Mouse (Mus musculus): ENCODE data around the gene Tmem239.

Tmem239 gene

GRCm38 (mm10) chr2:130421781-130422620, 15.7 kb downstream of the Tmem239 start:
- peaks cover 45% of the 10 kb centered on the region for H3K36me3 ChIP-seq (ENCODE audit: insufficient read depth, low read length)
- TF ChIP-seq POU5F1 (IDR thresholded peaks at IDR 0.05; ENCODE audit: borderline replicate concordance, low read length) (no peak), NANOG (IDR thresholded peaks at IDR 0.05; ENCODE audit: borderline replicate concordance, low read length) (no peak), CTCF (conservative IDR thresholded peaks at IDR 0.05; ENCODE audit: low read length) (no peak)
- H3K27me3 ChIP-seq (ENCODE audit: insufficient read depth, low read length): peaks cover 14% of the 10 kb centered on the region
- no peaks in the 10 kb centered on the region for H3K9me3 ChIP-seq (ENCODE audit: low read length)
- H3K4me3 ChIP-seq (replicated peaks; ENCODE audit: low read length): peak overlapping the region; percentile 39
- peaks cover 30% of the 10 kb centered on the region for H3K4me1 ChIP-seq (replicated peaks; ENCODE audit: low read depth, low read length)

GRCm38 (mm10) chr2:130423397-130424125, 17.3 kb downstream of the Tmem239 start:
- H3K4me1 ChIP-seq (replicated peaks; ENCODE audit: low read depth, low read length): peaks cover 39% of the 10 kb centered on the region
- peak overlapping the region; percentile 92 for H3K4me3 ChIP-seq (replicated peaks; ENCODE audit: low read length)
- H3K36me3 ChIP-seq (ENCODE audit: insufficient read depth, low read length): peaks cover 49% of the 10 kb centered on the region
- H3K27me3 ChIP-seq (ENCODE audit: insufficient read depth, low read length): peaks cover 14% of the 10 kb centered on the region
- TF ChIP-seq NANOG (IDR thresholded peaks at IDR 0.05; ENCODE audit: borderline replicate concordance, low read length): no peak
- no peak for TF ChIP-seq CTCF (conservative IDR thresholded peaks at IDR 0.05; ENCODE audit: low read length)
- TF ChIP-seq POU5F1 (IDR thresholded peaks at IDR 0.05; ENCODE audit: borderline replicate concordance, low read length): no peak
- H3K9me3 ChIP-seq (ENCODE audit: low read length): no peaks in the 10 kb centered on the region

- peaks cover 14% of the 10 kb centered on the region for H3K27me3 ChIP-seq (ENCODE audit: insufficient read depth, low read length)
- H3K4me1 ChIP-seq (replicated peaks; ENCODE audit: low read depth, low read length): peaks cover 39% of the 10 kb centered on the region
- H3K4me3 ChIP-seq (replicated peaks; ENCODE audit: low read length): peak within 1 kb of the TSS; percentile 92
- H3K9me3 ChIP-seq (ENCODE audit: low read length): no peaks in the 10 kb centered on the region
- peaks cover 42% of the 10 kb centered on the region for H3K36me3 ChIP-seq (ENCODE audit: insufficient read depth, low read length)
- no peak for TF ChIP-seq NANOG (IDR thresholded peaks at IDR 0.05; ENCODE audit: borderline replicate concordance, low read length)
- peak; percentile 16 for TF ChIP-seq CTCF (conservative IDR thresholded peaks at IDR 0.05; ENCODE audit: low read length)
- TF ChIP-seq POU5F1 (IDR thresholded peaks at IDR 0.05; ENCODE audit: borderline replicate concordance, low read length): no peak
These were observed 18.0 kb downstream of the Tmem239 start, which contains the start of the genes Vps16 and Pced1a for GRCm38 (mm10) chr2:130424126-130424853. Gene Vps16 (plus strand): TSS chr2:130424339. Gene Pced1a (minus strand): TSS chr2:130424701.

GRCm38 (mm10) chr2:130425112-130425511, 18.8 kb downstream of the Tmem239 start:
- no peaks in the 10 kb centered on the region for H3K9me3 ChIP-seq (ENCODE audit: low read length)
- peak overlapping the region; percentile 92 for H3K4me3 ChIP-seq (replicated peaks; ENCODE audit: low read length)
- peaks cover 39% of the 10 kb centered on the region for H3K4me1 ChIP-seq (replicated peaks; ENCODE audit: low read depth, low read length)
- TF ChIP-seq NANOG (IDR thresholded peaks at IDR 0.05; ENCODE audit: borderline replicate concordance, low read length) (no peak), POU5F1 (IDR thresholded peaks at IDR 0.05; ENCODE audit: borderline replicate concordance, low read length) (no peak), CTCF (conservative IDR thresholded peaks at IDR 0.05; ENCODE audit: low read length) (no peak)
- H3K36me3 ChIP-seq (ENCODE audit: insufficient read depth, low read length): peaks cover 39% of the 10 kb centered on the region
- H3K27me3 ChIP-seq (ENCODE audit: insufficient read depth, low read length): peaks cover 14% of the 10 kb centered on the region

GRCm38 (mm10) chr2:130429851-130430250, 23.6 kb downstream of the Tmem239 start:
- no peak for TF ChIP-seq CTCF (conservative IDR thresholded peaks at IDR 0.05; ENCODE audit: low read length)
- TF ChIP-seq NANOG (IDR thresholded peaks at IDR 0.05; ENCODE audit: borderline replicate concordance, low read length): no peak
- TF ChIP-seq POU5F1 (IDR thresholded peaks at IDR 0.05; ENCODE audit: borderline replicate concordance, low read length): no peak
- peaks cover 17% of the 10 kb centered on the region for H3K4me1 ChIP-seq (replicated peaks; ENCODE audit: low read depth, low read length)
- H3K4me3 ChIP-seq (replicated peaks; ENCODE audit: low read length): no peak overlapping the region
- H3K27me3 ChIP-seq (ENCODE audit: insufficient read depth, low read length): no peaks in the 10 kb centered on the region
- H3K36me3 ChIP-seq (ENCODE audit: insufficient read depth, low read length): peaks cover 53% of the 10 kb centered on the region
- no peaks in the 10 kb centered on the region for H3K9me3 ChIP-seq (ENCODE audit: low read length)

- no peaks in the 10 kb centered on the region for H3K9me3 ChIP-seq (ENCODE audit: low read length)
- H3K36me3 ChIP-seq (ENCODE audit: insufficient read depth, low read length): peaks cover 53% of the 10 kb centered on the region
- H3K4me3 ChIP-seq (replicated peaks; ENCODE audit: low read length): no peak overlapping the region
- TF ChIP-seq POU5F1 (IDR thresholded peaks at IDR 0.05; ENCODE audit: borderline replicate concordance, low read length): no peak
- TF ChIP-seq NANOG (IDR thresholded peaks at IDR 0.05; ENCODE audit: borderline replicate concordance, low read length): no peak
- TF ChIP-seq CTCF (conservative IDR thresholded peaks at IDR 0.05; ENCODE audit: low read length): no peak
- H3K4me1 ChIP-seq (replicated peaks; ENCODE audit: low read depth, low read length): peaks cover 11% of the 10 kb centered on the region
- H3K27me3 ChIP-seq (ENCODE audit: insufficient read depth, low read length): no peaks in the 10 kb centered on the region
These were observed 24.2 kb downstream of the Tmem239 start for GRCm38 (mm10) chr2:130430484-130430883.

- peaks cover 9% of the 10 kb centered on the region for H3K4me1 ChIP-seq (replicated peaks; ENCODE audit: low read depth, low read length)
- TF ChIP-seq CTCF (conservative IDR thresholded peaks at IDR 0.05; ENCODE audit: low read length) (no peak), NANOG (IDR thresholded peaks at IDR 0.05; ENCODE audit: borderline replicate concordance, low read length) (no peak), POU5F1 (IDR thresholded peaks at IDR 0.05; ENCODE audit: borderline replicate concordance, low read length) (no peak)
- H3K27me3 ChIP-seq (ENCODE audit: insufficient read depth, low read length): no peaks in the 10 kb centered on the region
- H3K36me3 ChIP-seq (ENCODE audit: insufficient read depth, low read length): peaks cover 51% of the 10 kb centered on the region
- no peak overlapping the region for H3K4me3 ChIP-seq (replicated peaks; ENCODE audit: low read length)
- no peaks in the 10 kb centered on the region for H3K9me3 ChIP-seq (ENCODE audit: low read length)
These were observed 25.9 kb downstream of the Tmem239 start for GRCm38 (mm10) chr2:130432157-130432556.

- TF ChIP-seq NANOG (IDR thresholded peaks at IDR 0.05; ENCODE audit: borderline replicate concordance, low read length): no peak
- peak; percentile 64 for TF ChIP-seq CTCF (conservative IDR thresholded peaks at IDR 0.05; ENCODE audit: low read length)
- no peaks in the 10 kb centered on the region for H3K9me3 ChIP-seq (ENCODE audit: low read length)
- H3K27me3 ChIP-seq (ENCODE audit: insufficient read depth, low read length): no peaks in the 10 kb centered on the region
- no peak overlapping the region for H3K4me3 ChIP-seq (replicated peaks; ENCODE audit: low read length)
- no peaks in the 10 kb centered on the region for H3K4me1 ChIP-seq (replicated peaks; ENCODE audit: low read depth, low read length)
- H3K36me3 ChIP-seq (ENCODE audit: insufficient read depth, low read length): peaks cover 53% of the 10 kb centered on the region
These were observed 26.9 kb downstream of the Tmem239 start for GRCm38 (mm10) chr2:130433152-130433551.
